Mouse (Mus musculus) left cerebral cortex, adult 2 months (tissue): Measurements from ENCODE around the gene Gm45062. TPM values are rescaled to one million over a fixed set of nuclear protein-coding genes. Genes with fewer than 3 reads are reported as not detected.
A peak's percentile ranks its signal among the peaks of the same experiment; 100 is the strongest.

Source experiments
- DNase-seq, 2 experiments: peaks; one replicate each; pipeline ENCODE4 v3.0.0; 2021 to 2022; ENCODE audit warnings: low spot score in 2 of 2, mixed read lengths in 1 of 2; ENCODE audit errors: extremely low spot score in 1 of 2
- H3K27ac ChIP-seq: fragments of 200-600 bp; 2 replicates; pipeline ENCODE4 v1.8.1; 2022
- H3K4me3 ChIP-seq: fragments of 200-600 bp; 2 replicates; pipeline ENCODE4 v1.8.1; 2022
- CTCF ChIP-seq: fragments of 200-600 bp; IDR thresholded peaks from 2 replicates; pipeline ENCODE4 v1.8.1; 2022; ENCODE audit warnings: antibody characterized with exemption, mild to moderate bottlenecking, moderate library complexity
- intact Hi-C: fragments of 180-260 bp; cut with DNase I; formaldehyde crosslinking; loops from one replicate; pipeline ENCODE4 v1.15.1; 2025
- total RNA-seq, 2 experiments: library from RNA; stranded (reverse); gene quantifications; 2 replicates each; pipeline ENCODE4 v1.2.3; 2021

Gm45062 gene
- total RNA-seq, 2 experiments from 2014 or later = 5.2 to 8.1 TPM

GRCm38 (mm10) chr6:8544822-8545221 is 285.6 kb downstream of the Gm45062 start:
- no peak overlapping the region for H3K4me3 ChIP-seq
- no peak for TF ChIP-seq CTCF
- H3K27ac ChIP-seq = no peak overlapping the region
- intact Hi-C loops = no loop called here
- DNase-seq = no peak

GRCm38 (mm10) chr6:8545780-8546179 is 286.5 kb downstream of the Gm45062 start:
- Histone ChIP-seq H3K27ac (no peak overlapping the region), H3K4me3 (no peak overlapping the region)
- intact Hi-C loops = no loop called here
- no peak for DNase-seq
- no peak for TF ChIP-seq CTCF

- no peak for TF ChIP-seq CTCF
These were observed 291.9 kb downstream of the Gm45062 start for GRCm38 (mm10) chr6:8551155-8551554.

GRCm38 (mm10) chr6:8556849-8557571 is 297.8 kb downstream of the Gm45062 start:
- Histone ChIP-seq H3K27ac (no peak overlapping the region), H3K4me3 (no peak overlapping the region)
- no peak for TF ChIP-seq CTCF
- DNase-seq = no peak
- intact Hi-C loops = no loop called here

More at GRCm38 (mm10) chr6:8551155-8551554, 291.9 kb downstream of the Gm45062 start:
- Histone ChIP-seq H3K27ac (no peak overlapping the region), H3K4me3 (no peak overlapping the region)
- intact Hi-C loops = no loop called here
- no peak for DNase-seq

GRCm38 (mm10) chr6:8560682-8561081 is 301.4 kb downstream of the Gm45062 start:
- intact Hi-C loops = no loop called here
- TF ChIP-seq CTCF = no peak

GRCm38 (mm10) chr6:8582377-8582776 is 323.1 kb downstream of the Gm45062 start:
- no peak overlapping the region for H3K27ac ChIP-seq
- intact Hi-C loops = no loop called here
- H3K4me3 ChIP-seq = no peak overlapping the region
- DNase-seq = no peak
- TF ChIP-seq CTCF = no peak

More at GRCm38 (mm10) chr6:8560682-8561081, 301.4 kb downstream of the Gm45062 start:
- H3K27ac ChIP-seq = no peak overlapping the region
- DNase-seq = no peak
- no peak overlapping the region for H3K4me3 ChIP-seq

- no peak for DNase-seq
- Histone ChIP-seq H3K4me3 (no peak overlapping the region), H3K27ac (no peak overlapping the region)
- TF ChIP-seq CTCF = no peak
- intact Hi-C loops = no loop called here
These were observed 324.6 kb downstream of the Gm45062 start for GRCm38 (mm10) chr6:8583892-8584291.

- no peak overlapping the region for H3K27ac ChIP-seq
- H3K4me3 ChIP-seq = no peak overlapping the region
- no peak for DNase-seq
- intact Hi-C loops = no loop called here
- TF ChIP-seq CTCF = no peak
These were observed 332.4 kb downstream of the Gm45062 start for GRCm38 (mm10) chr6:8591665-8592064.

GRCm38 (mm10) chr6:8617369-8617768 is 358.1 kb downstream of the Gm45062 start:
- intact Hi-C loops = no loop called here
- no peak overlapping the region for H3K4me3 ChIP-seq
- DNase-seq = no peak
- no peak for TF ChIP-seq CTCF
- no peak overlapping the region for H3K27ac ChIP-seq

GRCm38 (mm10) chr6:8619582-8620350 is 360.5 kb downstream of the Gm45062 start:
- no peak for TF ChIP-seq CTCF
- intact Hi-C loops = no loop called here
- Histone ChIP-seq H3K4me3 (no peak overlapping the region), H3K27ac (no peak overlapping the region)
- no peak for DNase-seq

- DNase-seq = no peak
- intact Hi-C loops = no loop called here
- Histone ChIP-seq H3K27ac (peak overlapping the region; percentile 58; the same call in 1 of the 2 replicates), H3K4me3 (no peak overlapping the region)
- TF ChIP-seq CTCF = no peak
These were observed 363.8 kb downstream of the Gm45062 start for GRCm38 (mm10) chr6:8623045-8623444.

GRCm38 (mm10) chr6:8628226-8628625 is 369.0 kb downstream of the Gm45062 start:
- no peak overlapping the region for H3K27ac ChIP-seq
- intact Hi-C loops = no loop called here
- TF ChIP-seq CTCF = no peak
- no peak overlapping the region for H3K4me3 ChIP-seq
- DNase-seq = no peak
